Mouse (Mus musculus) CD4-positive, CD25-positive, alpha-beta regulatory T cell, adult 4 months (primary cell): Measurements from ENCODE around the gene Acss2. TPM values are rescaled to one million over a fixed set of nuclear protein-coding genes. Genes with fewer than 3 reads are reported as not detected.
A peak's percentile ranks its signal among the peaks of the same experiment; 100 is the strongest.

Experiments used
- ATAC-seq: one replicate; pipeline ENCODE4 v1.8.0; 2017
- polyA plus RNA-seq, 2 experiments: library from polyadenylated mRNA; unstranded; fragments of 100-300 nt; shearing (Covaris generic); gene quantifications; one replicate each; pipeline ENCODE4 v1.2.1; 2017

Gene Acss2
- polyA plus RNA-seq, 2 experiments from 2014 or later: 16.1 to 17.6 TPM

GRCm38 (mm10) chr2:155538463-155539057, 20.8 kb downstream of the Acss2 start:
- peak; percentile 64 for ATAC-seq

DNA sequence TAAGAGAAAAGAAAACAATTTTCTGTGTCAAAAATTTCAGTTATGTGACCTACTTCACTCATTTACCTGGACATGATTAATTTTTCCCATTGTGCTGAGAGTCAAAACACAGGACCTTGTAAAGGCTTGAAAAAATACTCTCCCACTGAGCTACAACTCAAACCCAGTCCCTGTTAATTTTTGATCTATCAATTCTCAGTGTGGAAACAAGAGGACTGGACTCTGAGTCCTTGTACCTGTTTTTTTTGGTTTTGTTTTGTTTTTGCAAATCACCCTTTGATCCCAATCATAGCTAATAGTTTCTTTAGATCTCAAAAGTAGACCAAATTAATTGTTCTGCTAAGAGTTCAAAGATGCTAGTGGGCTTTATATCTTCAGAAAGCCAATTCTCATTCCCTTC, 21.9 kb downstream of the Acss2 start:
- ATAC-seq: no peak

GRCm38 (mm10) chr2:155540822-155541458, 23.2 kb downstream of the Acss2 start:
- no peak for ATAC-seq

DNA sequence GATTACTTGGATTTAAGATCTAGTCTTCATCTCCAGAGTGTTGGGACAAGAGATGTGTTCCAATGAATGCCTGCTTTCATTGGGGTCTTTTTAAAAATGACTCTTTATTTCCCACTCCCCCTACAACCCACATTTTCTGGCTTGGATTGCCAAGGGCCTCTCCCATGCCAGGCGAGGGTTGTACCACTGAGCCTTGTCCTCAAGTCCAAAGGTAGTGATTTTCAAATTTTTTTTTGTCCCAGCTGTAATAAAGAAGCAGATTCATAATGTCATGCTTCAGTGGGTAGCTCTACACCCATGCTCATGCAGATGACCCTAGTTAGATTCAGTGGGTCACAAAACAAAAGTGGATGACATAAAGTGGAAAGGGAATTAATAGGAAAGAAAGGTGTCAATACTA, 29.2 kb downstream of the Acss2 start:
- no peak for ATAC-seq

DNA sequence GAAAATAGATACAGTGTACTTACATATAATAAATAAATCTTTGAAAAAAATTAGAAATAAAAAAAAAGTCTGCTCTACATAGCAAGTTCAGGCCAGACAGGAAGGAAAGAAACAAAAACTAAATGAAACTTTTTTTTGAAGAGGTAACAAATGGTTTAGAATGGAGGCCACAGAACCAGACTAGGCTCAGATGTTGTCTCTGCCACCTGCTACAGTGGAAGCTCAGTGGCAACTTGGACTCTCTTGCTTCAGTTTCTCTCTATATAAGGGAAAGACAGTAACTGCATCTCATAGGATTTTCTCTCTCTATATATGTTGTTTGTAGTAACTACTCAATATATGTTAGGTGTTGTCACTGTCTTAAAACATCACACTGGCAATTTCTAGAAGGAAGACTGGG, 34.6 kb downstream of the Acss2 start:
- no peak for ATAC-seq

DNA sequence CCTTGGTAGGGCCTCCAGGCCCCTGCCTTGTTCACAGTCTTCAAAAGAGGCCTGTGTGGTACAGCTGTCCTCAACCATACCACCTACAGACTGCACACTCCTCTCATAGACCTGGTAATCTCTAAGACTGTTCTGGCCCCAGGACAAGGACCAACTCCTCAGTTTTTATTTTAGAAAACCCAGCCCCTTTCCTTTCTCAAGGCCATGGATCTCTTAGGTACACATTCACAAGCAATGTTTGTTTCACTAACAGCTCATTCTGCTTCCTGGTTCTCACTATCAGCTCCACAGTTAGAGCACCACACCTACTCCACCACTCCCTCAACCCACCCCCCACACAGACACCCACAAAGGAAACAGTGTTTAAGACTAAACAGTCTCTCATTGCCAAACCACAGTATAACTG, 35.2 kb downstream of the Acss2 start:
- peak; percentile 91 for ATAC-seq

DNA sequence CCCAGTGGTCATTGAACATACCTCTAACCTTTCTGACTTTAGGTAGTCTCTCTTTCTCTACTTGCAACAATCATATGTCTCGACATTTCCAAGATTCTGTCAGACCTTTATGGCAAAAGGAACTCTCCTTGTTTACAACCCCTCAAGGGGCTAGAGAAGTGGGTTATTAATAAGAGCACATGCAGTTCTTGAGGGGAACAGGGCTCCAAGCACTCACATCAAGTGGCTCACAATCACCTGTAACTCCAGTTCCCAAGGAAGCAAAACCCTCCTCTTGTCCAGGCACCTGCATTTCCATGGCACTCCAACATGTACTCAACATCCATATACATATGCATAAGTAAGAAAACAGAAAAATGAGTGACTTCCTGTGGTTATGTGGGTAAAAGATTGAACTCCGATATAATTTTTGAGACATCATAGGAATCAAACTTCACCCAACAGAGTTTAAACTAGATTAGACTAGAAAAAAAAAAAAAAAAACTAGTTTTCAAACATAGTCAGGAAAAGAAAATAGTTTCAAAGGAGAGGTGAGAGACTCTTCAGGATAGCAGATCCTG, 36.8 kb downstream of the Acss2 start:
- ATAC-seq: peak; percentile 64

GRCm38 (mm10) chr2:155562209-155562608, 44.5 kb downstream of the Acss2 start:
- ATAC-seq: no peak

DNA sequence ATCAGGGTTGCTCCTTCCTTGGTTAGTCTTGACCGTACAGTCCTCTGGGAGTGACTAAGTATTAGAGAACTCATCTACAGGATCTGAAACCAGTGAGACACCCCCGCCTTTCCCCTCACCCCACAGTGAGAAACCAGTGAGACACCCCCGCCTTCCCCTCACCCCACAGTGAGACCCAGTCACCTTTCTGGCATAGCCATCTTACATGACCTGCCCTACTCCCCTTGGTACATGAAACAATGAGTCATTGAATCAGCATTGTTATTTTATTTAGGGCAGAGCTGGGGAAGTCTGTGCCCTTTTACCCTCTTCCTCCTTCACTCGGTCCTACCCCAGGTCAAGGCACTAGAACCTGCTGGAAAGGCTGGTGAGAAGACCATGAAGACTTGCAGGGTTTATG, 45.2 kb downstream of the Acss2 start:
- ATAC-seq: no peak

DNA sequence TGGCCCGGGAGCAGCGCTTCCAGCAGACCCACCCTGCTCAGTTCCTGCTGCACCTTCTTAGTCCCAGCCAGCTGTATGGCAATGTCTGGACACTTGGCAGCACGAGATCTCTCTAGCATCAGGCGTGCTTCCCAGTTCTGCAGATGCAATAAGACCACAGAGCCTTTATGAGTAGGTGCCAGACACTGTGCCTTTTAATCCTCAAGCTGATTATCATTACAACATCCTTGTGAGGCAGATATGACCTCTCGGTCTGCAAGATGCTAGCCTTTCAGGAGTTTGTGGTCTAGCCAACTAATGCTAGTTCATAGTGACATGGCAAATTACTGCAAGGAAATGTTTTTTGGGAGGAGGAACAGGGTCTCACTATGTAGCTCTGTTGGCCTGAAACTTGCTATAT, 50.0 kb downstream of the Acss2 start:
- ATAC-seq: no peak

GRCm38 (mm10) chr2:155569223-155569807, 51.6 kb downstream of the Acss2 start:
- no peak for ATAC-seq

GRCm38 (mm10) chr2:155573001-155573400, 55.3 kb downstream of the Acss2 start:
- no peak for ATAC-seq

DNA sequence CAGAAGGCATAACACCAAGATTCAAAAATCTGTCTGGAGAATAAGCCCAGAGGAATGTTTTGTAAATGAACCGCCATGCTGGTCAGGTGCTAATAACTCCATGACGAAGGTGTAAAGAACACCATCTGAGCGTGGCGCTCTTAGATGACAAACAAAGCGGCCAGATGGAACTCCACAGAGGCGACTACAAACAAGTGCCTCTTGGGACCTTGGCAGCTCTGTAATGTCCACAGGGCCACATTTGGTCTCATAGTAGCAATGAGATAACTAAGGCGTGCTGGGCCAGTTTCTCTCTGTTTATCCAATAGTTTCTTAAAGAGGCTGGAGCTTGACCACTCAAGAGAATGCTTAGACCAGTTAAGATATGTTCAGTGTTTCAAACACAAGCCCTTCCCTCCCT, 56.2 kb downstream of the Acss2 start:
- ATAC-seq: no peak

DNA sequence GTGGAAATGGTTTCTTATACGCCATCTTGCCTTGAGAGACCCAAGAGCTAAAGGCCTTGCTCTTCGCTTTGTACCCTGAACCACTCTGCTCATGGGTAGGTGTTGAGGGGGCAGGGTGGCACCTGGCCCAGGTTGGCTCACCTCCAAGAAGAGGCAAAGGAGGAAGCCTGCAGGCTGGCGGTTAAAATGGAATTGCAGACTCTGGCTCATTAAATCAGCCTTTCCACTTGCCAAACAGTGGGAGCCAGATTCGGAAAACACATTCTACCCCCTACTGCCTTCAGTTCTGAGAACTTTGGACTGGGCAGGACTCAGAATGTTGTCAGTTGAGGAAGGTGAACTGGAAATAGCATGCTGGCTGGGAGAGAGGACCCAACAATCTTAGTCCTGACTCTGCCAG, 57.0 kb downstream of the Acss2 start:
- ATAC-seq: no peak

DNA sequence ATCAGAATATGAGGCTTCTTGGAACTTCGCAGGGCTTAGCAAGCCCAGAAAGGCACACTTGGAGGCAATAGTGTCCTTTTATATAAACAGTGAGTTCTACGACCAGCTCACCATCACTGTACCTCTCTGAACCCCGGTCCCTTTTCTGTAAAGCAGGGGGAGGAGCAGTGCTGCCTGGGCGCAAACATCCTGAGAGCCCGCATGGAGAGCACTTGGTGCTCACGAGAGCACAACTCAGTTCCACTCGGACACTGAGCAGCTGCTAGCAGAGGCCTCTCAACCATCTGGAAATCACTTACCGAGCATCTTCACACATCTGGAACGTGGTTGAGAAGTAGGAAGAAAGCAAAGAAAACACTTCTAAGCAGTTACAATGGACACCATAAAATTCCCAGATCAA, 58.9 kb downstream of the Acss2 start:
- no peak for ATAC-seq

GRCm38 (mm10) chr2:155580331-155580730, 62.6 kb downstream of the Acss2 start:
- ATAC-seq: no peak

- ATAC-seq: no peak
These were observed 64.7 kb downstream of the Acss2 start for GRCm38 (mm10) chr2:155582384-155582995.

GRCm38 (mm10) chr2:155582996-155583395, 65.2 kb downstream of the Acss2 start:
- ATAC-seq: no peak

- ATAC-seq: peak; percentile 72
These were observed 66.3 kb downstream of the Acss2 start for GRCm38 (mm10) chr2:155583927-155584530.

- no peak for ATAC-seq
These were observed 67.3 kb downstream of the Acss2 start for GRCm38 (mm10) chr2:155585082-155585481.

DNA sequence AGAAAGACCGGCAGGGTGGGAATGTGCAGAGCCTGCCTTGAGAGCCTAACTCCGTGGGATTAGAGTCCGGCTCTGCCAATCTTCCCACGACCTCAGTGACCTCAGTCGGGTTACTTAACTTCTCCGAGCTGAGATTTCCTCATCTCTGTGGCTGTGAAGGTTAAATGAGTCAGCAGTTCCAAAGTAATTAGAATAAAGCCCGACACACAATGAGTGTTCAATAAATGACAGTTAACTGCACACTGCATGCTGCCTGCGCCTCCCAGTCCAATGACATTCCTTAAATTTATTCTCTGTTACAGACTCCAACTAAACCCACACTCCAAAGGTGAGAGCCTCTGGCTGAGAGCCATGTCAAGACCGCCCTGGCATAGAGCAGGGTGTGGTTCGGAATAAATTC, 67.7 kb downstream of the Acss2 start:
- no peak for ATAC-seq

DNA sequence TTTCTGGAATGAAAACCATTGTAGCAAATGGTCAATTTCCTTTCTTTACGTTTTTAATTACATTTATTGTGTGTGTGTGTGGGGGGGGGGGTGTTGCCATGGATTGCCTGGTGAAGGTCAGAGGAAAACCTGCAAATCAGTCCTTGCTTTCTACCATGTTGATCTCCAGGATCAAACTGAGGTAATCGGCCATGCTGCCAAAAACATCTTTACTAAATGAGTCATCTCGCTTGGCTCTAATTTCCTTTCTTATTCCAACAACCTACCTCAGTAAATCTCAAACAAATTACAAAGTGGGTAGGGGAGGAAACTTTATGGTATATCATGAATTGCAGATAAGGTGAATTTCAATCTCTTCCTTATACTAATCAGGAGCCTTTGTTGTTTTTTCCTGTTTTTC, 70.4 kb downstream of the Acss2 start:
- ATAC-seq: no peak

- ATAC-seq: no peak
These were observed 71.8 kb downstream of the Acss2 start for GRCm38 (mm10) chr2:155589521-155589920.
